Mouse (Mus musculus): ENCODE data around the gene Kirrel3.

DNA sequence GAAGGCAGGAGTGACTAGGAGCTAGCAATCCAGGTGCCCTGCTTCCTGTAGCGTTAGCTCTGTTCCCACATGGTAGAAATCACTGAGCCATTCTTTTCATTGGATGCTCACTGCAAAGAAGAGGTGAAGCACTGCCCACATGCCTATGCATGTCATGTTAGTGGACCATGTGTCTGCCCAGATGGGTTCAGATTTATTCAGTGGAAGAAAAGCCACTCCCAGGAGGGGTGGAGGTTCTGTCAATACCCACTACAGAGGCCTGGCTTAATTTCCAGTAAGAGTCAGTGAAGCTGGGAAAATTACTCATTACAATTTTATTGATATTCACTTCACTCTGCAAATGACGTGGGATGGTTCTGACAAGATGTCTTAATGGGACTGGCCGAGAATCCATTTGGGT, 134.2 kb downstream of the Kirrel3 start:
- TF ChIP-seq CTCF (IDR thresholded peaks at IDR 0.05), result no peak
- TF ChIP-seq EP300 (IDR thresholded peaks at IDR 0.05), result no peak

All from lung, postnatal 0 days (tissue).